Mouse (Mus musculus): ENCODE data around the gene Ssbp3.

DNA sequence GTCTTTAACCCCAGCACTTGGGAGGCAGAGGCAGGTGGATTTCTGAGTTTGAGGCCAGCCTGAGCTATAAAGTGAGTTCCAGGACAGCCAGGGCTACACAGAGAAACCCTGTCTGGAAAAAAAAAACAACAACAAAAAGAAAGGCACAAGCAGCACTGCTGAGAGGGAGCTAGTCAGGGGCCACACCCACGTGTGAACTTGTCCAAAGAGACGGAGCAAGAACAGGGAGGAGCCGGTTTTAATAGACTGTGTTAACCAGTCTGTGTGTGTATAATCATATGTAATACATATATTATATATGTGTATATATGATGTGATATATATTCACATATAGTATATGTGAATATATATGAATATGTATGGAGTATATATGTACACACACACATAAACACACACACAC, 8.9 kb upstream of the Ssbp3 start:
- no peak for TF ChIP-seq CTCF (IDR thresholded peaks at IDR 0.05; ENCODE audit: borderline replicate concordance, extremely low read depth, insufficient read depth, insufficient read length)
- TF ChIP-seq POLR2A (IDR thresholded peaks at IDR 0.05; ENCODE audit: borderline replicate concordance, extremely low read depth, insufficient read depth, insufficient read length, poor library complexity, severe bottlenecking), result no peak

Data from brain, embryonic 14.5 days (tissue).